Mouse (Mus musculus) limb, embryonic 10.5 days (tissue): ENCODE data around the gene Fbxo31. TPM values are rescaled to one million over a fixed set of nuclear protein-coding genes. Genes with fewer than 3 reads are reported as not detected.
"Not testable (repeated sequence)": the region's sequence is repeated elsewhere in the genome, so short reads cannot be mapped to it uniquely, and the experiment has no call there.

Experiments used
- DNase-seq: peaks from one replicate; pipeline ENCODE4 v3.0.0-alpha.2; 2017; ENCODE audit warnings: low spot score
- H3K27ac ChIP-seq: fragments of 300-500 bp; sonication (generic); 2 replicates; pipeline ENCODE4 v1.5.1; 2016; ENCODE audit warnings: mild to moderate bottlenecking
- H3K27me3 ChIP-seq: fragments of 300-500 bp; sonication (generic); 2 replicates; pipeline ENCODE4 v1.6.1; 2016; ENCODE audit warnings: low read depth, mild to moderate bottlenecking; ENCODE audit not compliant: poor library complexity, severe bottlenecking
- H3K36me3 ChIP-seq: fragments of 300-500 bp; sonication (generic); 2 replicates; pipeline ENCODE4 v1.6.1; 2016; ENCODE audit warnings: mild to moderate bottlenecking, moderate library complexity
- H3K4me1 ChIP-seq: fragments of 300-500 bp; sonication (generic); 2 replicates; pipeline ENCODE4 v1.6.1; 2016
- H3K4me3 ChIP-seq: fragments of 300-500 bp; sonication (generic); 2 replicates; pipeline ENCODE4 v1.5.1; 2016; ENCODE audit warnings: mild to moderate bottlenecking, moderate library complexity
- H3K9me3 ChIP-seq: fragments of 300-500 bp; sonication (generic); replicated peaks from 2 replicates; pipeline ENCODE4 v1.6.1; 2016; ENCODE audit warnings: mild to moderate bottlenecking
- WGBS: fragments of 180-500 bp; shearing (Covaris S2); methylation state at CpG from one replicate; pipeline ENCODE4 v1.1.7; 2016; 5-methylcytosine and 5-hydroxymethylcytosine counted together
- polyA plus RNA-seq: library from polyadenylated mRNA; unstranded; fragments of >200 nt; fragmentation: Nextera tagmentation; extraction: Ambion mirVana; gene quantifications from 2 replicates; pipeline ENCODE4 v1.2.1, GENCODE M21; 2016

Gene Fbxo31
- polyA plus RNA-seq, 1 experiment from 2014 or later, result 15.3 TPM

GRCm38 (mm10) chr8:121598892-121599291 lies 20.3 kb upstream of the Fbxo31 start:
- H3K9me3 ChIP-seq, result no peaks in the 10 kb centered on the region
- no peak overlapping the region for H3K4me3 ChIP-seq
- WGBS, result 44% methylated on average over 7 of the region's 7 CpGs
- H3K4me1 ChIP-seq, result no peaks in the 10 kb centered on the region
- no peak overlapping the region for H3K27ac ChIP-seq
- peaks cover 90% of the 10 kb centered on the region for H3K36me3 ChIP-seq
- no peaks in the 10 kb centered on the region for H3K27me3 ChIP-seq
- DNase-seq, result peak; percentile 86

- no peak overlapping the region for H3K27ac ChIP-seq
- no peaks in the 10 kb centered on the region; the same call in 1 of the 2 replicates for H3K4me1 ChIP-seq
- H3K9me3 ChIP-seq, result no peaks in the 10 kb centered on the region
- H3K27me3 ChIP-seq, result no peaks in the 10 kb centered on the region
- no peak for DNase-seq
- H3K36me3 ChIP-seq, result peaks cover 91% of the 10 kb centered on the region
- no peak overlapping the region for H3K4me3 ChIP-seq
- WGBS, result 94% methylated on average over 7 of the region's 7 CpGs
These were observed 19.6 kb upstream of the Fbxo31 start for GRCm38 (mm10) chr8:121598190-121598589.

- H3K27ac ChIP-seq, H3K4me1 ChIP-seq, H3K4me3 ChIP-seq, H3K27me3 ChIP-seq, DNase-seq, H3K9me3 ChIP-seq: not testable (repeated sequence)
- peaks cover 85% of the 10 kb centered on the region for H3K36me3 ChIP-seq
- WGBS, result 81% methylated on average over 2 of the region's 2 CpGs
These were observed 18.9 kb upstream of the Fbxo31 start for GRCm38 (mm10) chr8:121597492-121597891.

DNA sequence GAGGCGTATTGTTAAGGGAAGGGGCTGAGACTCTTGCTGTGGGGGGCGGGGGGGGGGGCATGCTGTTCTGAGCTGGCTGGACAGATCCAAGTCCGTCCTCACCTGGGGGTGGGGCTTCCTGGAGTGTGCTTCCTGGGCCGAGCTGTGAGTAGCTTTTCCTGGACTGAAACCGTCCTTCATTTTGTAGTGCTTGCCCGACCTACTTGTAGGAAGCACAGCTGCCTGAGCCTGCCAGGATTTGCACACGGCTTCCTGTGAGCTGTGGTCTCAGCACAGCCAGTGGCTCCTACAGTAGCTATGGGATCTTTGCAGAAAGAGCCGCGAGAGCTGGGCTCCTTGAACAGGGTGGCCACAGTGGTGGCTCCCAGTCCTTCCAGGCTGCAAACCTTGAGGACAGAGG lies 15.4 kb upstream of the Fbxo31 start:
- 88% methylated on average over 9 of the region's 9 CpGs for WGBS
- Histone ChIP-seq H3K27ac (no peak overlapping the region), H3K36me3 (peaks cover 51% of the 10 kb centered on the region), H3K27me3 (no peaks in the 10 kb centered on the region), H3K9me3 (no peaks in the 10 kb centered on the region), H3K4me3 (no peak overlapping the region), H3K4me1 (peaks cover 29% of the 10 kb centered on the region)
- DNase-seq, result no peak

DNA sequence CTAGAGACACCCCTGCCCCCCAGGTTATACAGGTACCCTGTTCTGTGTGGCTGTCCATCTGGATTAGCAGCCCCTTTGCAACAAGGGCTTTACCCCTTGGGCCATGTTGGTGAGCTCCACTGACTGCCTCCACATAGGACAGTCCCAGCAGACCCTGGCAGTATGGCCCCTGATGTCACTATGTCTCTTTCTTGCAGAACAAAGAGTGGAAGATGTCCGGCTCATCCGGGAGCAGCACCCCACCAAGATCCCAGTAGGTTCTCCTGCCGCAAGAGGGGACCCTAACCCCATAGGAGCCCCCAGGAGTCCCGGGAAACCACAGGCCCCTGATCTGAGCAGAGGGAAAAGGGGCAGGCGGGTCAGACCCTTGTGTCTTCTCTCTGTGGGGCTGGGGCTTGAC lies 14.7 kb upstream of the Fbxo31 start:
- Histone ChIP-seq H3K4me1 (peaks cover 29% of the 10 kb centered on the region), H3K9me3 (no peaks in the 10 kb centered on the region), H3K27me3 (no peaks in the 10 kb centered on the region), H3K4me3 (no peak overlapping the region), H3K36me3 (peaks cover 47% of the 10 kb centered on the region), H3K27ac (no peak overlapping the region)
- WGBS, result 91% methylated on average over 5 of the region's 5 CpGs
- DNase-seq, result no peak

- peak; percentile 53 for DNase-seq
- Histone ChIP-seq H3K27me3 (no peaks in the 10 kb centered on the region), H3K4me1 (peaks cover 29% of the 10 kb centered on the region), H3K27ac (peak overlapping the region; percentile 88; the same call in 1 of the 2 replicates), H3K9me3 (no peaks in the 10 kb centered on the region), H3K4me3 (peak overlapping the region; percentile 94), H3K36me3 (peaks cover 31% of the 10 kb centered on the region)
- WGBS, result 17% methylated on average over 20 of the region's 20 CpGs
These were observed 12.8 kb upstream of the Fbxo31 start for GRCm38 (mm10) chr8:121591178-121592066.

DNA sequence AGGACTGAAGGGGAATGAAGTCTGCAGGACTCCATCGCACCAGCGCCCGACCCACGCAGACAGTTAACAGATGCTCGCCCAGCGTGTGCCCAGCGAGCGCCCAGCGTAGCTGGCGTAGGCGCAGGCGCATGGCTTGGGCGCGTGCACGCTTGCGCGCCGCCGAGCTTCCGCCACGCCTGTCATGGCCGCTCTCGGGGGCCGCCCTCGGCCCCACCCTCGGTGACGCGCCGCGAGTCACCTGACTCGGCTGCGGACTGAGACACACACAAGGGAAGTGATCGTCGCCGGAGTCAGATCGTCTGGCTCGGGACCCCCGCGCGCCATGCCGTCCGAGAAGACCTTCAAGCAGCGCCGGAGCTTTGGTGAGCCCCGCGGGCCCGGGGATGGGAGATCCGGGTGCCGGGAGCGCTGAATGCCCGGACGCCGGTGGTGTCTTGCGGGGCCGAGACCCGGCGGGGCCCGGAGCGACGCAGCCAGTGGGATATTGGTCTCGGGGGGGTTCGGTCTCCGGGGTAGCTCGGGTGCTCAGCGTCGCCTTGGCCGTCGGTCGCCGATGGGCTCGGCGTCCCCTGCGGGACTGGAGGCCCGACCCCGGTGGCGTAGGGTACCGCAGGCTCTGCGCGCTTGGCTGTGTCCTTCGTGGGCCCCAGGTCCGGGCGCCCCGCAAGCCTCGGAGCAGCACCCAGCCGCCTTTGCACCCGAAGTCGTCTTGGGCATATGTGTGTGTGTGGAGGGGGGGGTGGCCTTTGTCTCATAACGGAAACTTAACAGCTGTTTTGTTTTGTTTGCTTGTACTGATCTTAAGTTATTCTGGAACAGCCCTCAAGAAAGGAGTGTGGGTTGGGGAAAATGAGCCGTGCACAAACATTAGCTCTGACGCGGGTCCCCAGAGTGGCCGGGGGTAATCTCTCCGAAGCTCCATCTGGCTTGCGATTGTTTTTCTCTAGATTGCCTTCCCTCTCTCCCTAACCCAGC lies 11.9 kb upstream of the Fbxo31 start, which contains the start of gene Map1lc3b:
Gene Map1lc3b (plus strand): TSS at position 159 of the 975 bp plus-strand sequence.
- peak; percentile 97 for DNase-seq
- Histone ChIP-seq H3K4me1 (peaks cover 34% of the 10 kb centered on the region), H3K27me3 (no peaks in the 10 kb centered on the region), H3K36me3 (peaks cover 22% of the 10 kb centered on the region), H3K27ac (peak within 1 kb of the TSS; percentile 88), H3K4me3 (peak within 1 kb of the TSS; percentile 94), H3K9me3 (no peaks in the 10 kb centered on the region)
- under 1% methylated on average over 94 of the region's 94 CpGs for WGBS

- WGBS, result 46% methylated on average over 2 of the region's 2 CpGs
- Histone ChIP-seq H3K9me3 (no peaks in the 10 kb centered on the region), H3K36me3 (peaks cover 11% of the 10 kb centered on the region), H3K4me1 (peaks cover 39% of the 10 kb centered on the region), H3K27me3 (no peaks in the 10 kb centered on the region), H3K4me3 (no peak overlapping the region), H3K27ac (no peak overlapping the region)
- DNase-seq, result no peak
These were observed 10.7 kb upstream of the Fbxo31 start for GRCm38 (mm10) chr8:121589205-121589726.

DNA sequence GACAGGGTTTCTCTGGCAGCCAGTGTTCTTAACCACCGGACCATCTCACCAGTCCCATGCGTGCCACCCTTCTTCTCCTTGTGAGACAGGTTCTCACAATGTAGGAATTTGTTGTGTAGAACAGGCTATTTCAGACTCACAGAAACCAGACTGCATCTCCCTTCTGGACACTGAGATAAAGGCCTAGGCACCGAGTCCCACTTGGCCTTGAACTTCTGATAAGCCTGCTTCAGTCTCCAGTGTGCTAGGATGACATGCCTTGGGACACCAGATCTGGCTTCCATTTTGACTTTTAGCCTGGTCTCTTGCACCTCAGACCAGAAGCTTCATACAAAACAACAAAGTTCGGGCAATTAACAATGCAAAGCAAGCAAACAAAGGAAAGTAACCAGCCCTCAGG lies 10.1 kb upstream of the Fbxo31 start:
- H3K4me1 ChIP-seq, result peaks cover 39% of the 10 kb centered on the region
- H3K4me3 ChIP-seq, result no peak overlapping the region
- H3K9me3 ChIP-seq, result no peaks in the 10 kb centered on the region
- 87% methylated on average over 4 of the region's 4 CpGs for WGBS
- no peak overlapping the region for H3K27ac ChIP-seq
- DNase-seq, result no peak
- H3K27me3 ChIP-seq, result no peaks in the 10 kb centered on the region
- H3K36me3 ChIP-seq, result peaks cover 6% of the 10 kb centered on the region

DNA sequence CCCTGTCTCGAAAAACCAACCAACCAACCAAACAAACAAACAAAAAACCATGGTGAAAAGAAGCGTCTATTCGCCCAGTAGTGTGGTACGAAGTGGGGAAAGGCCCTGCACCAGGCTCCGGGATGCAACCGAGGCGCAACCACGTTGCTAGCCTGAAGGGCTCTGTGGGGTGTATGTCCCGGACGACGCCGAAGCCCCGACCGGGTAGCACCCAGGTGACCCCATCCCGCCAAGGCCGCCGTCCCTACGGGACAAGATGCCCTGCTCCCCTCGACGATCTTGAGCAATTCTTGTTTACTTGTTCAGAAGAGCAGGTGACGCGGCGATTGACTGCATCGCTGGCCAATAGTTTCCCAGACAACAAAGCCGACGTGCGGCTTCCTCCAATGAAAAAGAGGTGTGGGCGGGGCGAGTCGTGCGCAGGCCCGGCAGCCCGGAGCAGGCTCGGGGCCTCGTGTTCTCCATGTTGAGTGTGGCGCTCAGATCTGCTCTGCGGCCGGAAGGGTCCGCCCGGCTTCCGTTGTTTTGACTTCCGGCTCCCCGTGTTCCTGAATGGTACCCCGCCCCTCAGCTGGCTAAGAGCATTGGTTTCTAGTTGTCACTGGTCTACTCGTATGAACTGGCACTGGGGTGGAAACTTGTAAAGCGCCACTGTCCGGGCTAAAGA lies 6.7 kb upstream of the Fbxo31 start:
- H3K27me3 ChIP-seq, result no peaks in the 10 kb centered on the region
- peak overlapping the region; percentile 76 for H3K4me3 ChIP-seq
- peak overlapping the region; percentile 86 for H3K27ac ChIP-seq
- peak; percentile 98 for DNase-seq
- H3K36me3 ChIP-seq, result no peaks in the 10 kb centered on the region
- no peaks in the 10 kb centered on the region for H3K9me3 ChIP-seq
- H3K4me1 ChIP-seq, result peaks cover 23% of the 10 kb centered on the region
- 1% methylated on average over 47 of the region's 47 CpGs for WGBS

GRCm38 (mm10) chr8:121584730-121585129 lies 6.1 kb upstream of the Fbxo31 start:
- Histone ChIP-seq H3K27ac (peak overlapping the region; percentile 86), H3K4me3 (peak overlapping the region; percentile 76), H3K4me1 (peaks cover 24% of the 10 kb centered on the region), H3K27me3 (no peaks in the 10 kb centered on the region), H3K36me3 (no peaks in the 10 kb centered on the region), H3K9me3 (no peaks in the 10 kb centered on the region)
- 46% methylated on average over 13 of the region's 13 CpGs for WGBS
- no peak for DNase-seq

GRCm38 (mm10) chr8:121583653-121584052 lies 5.0 kb upstream of the Fbxo31 start:
- no peak overlapping the region for H3K4me3 ChIP-seq
- peaks cover 28% of the 10 kb centered on the region for H3K4me1 ChIP-seq
- no peak for DNase-seq
- no peaks in the 10 kb centered on the region for H3K27me3 ChIP-seq
- no peaks in the 10 kb centered on the region for H3K36me3 ChIP-seq
- no peak overlapping the region for H3K27ac ChIP-seq
- no peaks in the 10 kb centered on the region for H3K9me3 ChIP-seq
- WGBS, result 60% methylated on average over 8 of the region's 8 CpGs
